Mouse (Mus musculus) MEL (cell line): ENCODE data around the gene Fmn2. TPM values are rescaled to one million over a fixed set of nuclear protein-coding genes. Genes with fewer than 3 reads are reported as not detected.

Source experiments
- DNase-seq: peaks from one replicate; pipeline ENCODE4 v3.0.0; 2011; ENCODE audit warnings: low read depth, low spot score
- H3K27ac ChIP-seq: 2 replicates; pipeline ENCODE4 v1.5.1; 2012; ENCODE audit warnings: low read depth, mild to moderate bottlenecking, control low read depth, low read length, moderate library complexity; ENCODE audit not compliant: control insufficient read depth
- H3K27me3 ChIP-seq, 2 experiments: fragments of 150-350 bp in 1 of 2; sonication (generic) in 1 of 2; 2 replicates each; pipeline ENCODE4 v1.6.1; 2012; ENCODE audit warnings: low read length in 2 of 2, mild to moderate bottlenecking in 2 of 2, improper control_type of control experiment in 1 of 2, moderate library complexity in 1 of 2; ENCODE audit not compliant: insufficient read depth in 2 of 2, control insufficient read depth in 1 of 2
- H3K36me3 ChIP-seq, 2 experiments: 2 replicates each; pipeline ENCODE4 v1.6.1; 2012 to 2014; ENCODE audit warnings: low read length in 2 of 2, improper control_type of control experiment in 1 of 2, inconsistent platforms in 1 of 2, mild to moderate bottlenecking in 1 of 2; ENCODE audit not compliant: insufficient read depth in 2 of 2, control insufficient read depth in 1 of 2
- H3K4me1 ChIP-seq, 2 experiments: fragments of 150-350 bp in 1 of 2; sonication (generic) in 1 of 2; 2 replicates each; pipeline ENCODE4 v1.6.1; 2012; ENCODE audit warnings: low read length in 2 of 2, improper control_type of control experiment in 1 of 2, mild to moderate bottlenecking in 1 of 2; ENCODE audit not compliant: insufficient read depth in 2 of 2, control insufficient read depth in 1 of 2
- H3K4me3 ChIP-seq, 2 experiments: fragments of 150-350 bp in 1 of 2; sonication (generic) in 1 of 2; 2 replicates each; pipeline ENCODE4 v1.5.1; 2012; ENCODE audit warnings: low read depth in 2 of 2, low read length in 2 of 2, mild to moderate bottlenecking in 2 of 2, moderate library complexity in 2 of 2, control low read depth in 1 of 2, improper control_type of control experiment in 1 of 2; ENCODE audit not compliant: control insufficient read depth in 1 of 2, insufficient read depth in 1 of 2
- H3K79me2 ChIP-seq: 2 replicates; pipeline ENCODE4 v1.6.1; 2012; ENCODE audit warnings: mild to moderate bottlenecking, low read length, moderate library complexity; ENCODE audit not compliant: control insufficient read depth, poor library complexity, insufficient read depth
- H3K9ac ChIP-seq: 2 replicates; pipeline ENCODE4 v1.6.1; 2012; ENCODE audit warnings: low read depth, mild to moderate bottlenecking, control low read depth, low read length, moderate library complexity; ENCODE audit not compliant: control insufficient read depth, poor library complexity, severe bottlenecking
- H3K9me3 ChIP-seq: fragments of 150-350 bp; sonication (generic); replicated peaks from 2 replicates; pipeline ENCODE4 v1.6.1; 2012; ENCODE audit warnings: mild to moderate bottlenecking, low read length, improper control_type of control experiment, moderate library complexity; ENCODE audit not compliant: insufficient read depth
- CHD2 ChIP-seq: IDR thresholded peaks from 2 replicates; pipeline ENCODE4 v1.6.1; 2011; ENCODE audit warnings: low read length, improper control_type of control experiment
- CTCF ChIP-seq, 3 experiments: IDR thresholded peaks in 2 of 3; conservative IDR thresholded peaks in 1 of 3; 2 replicates each; pipeline ENCODE4 v1.5.1; 2011 to 2012; ENCODE audit warnings: low read length in 3 of 3, low read depth in 2 of 3, mild to moderate bottlenecking in 2 of 3, improper control_type of control experiment in 1 of 3, inconsistent platforms in 1 of 3, mixed read lengths in 1 of 3, moderate library complexity in 1 of 3; ENCODE audit not compliant: control insufficient read depth in 1 of 3, insufficient read depth in 1 of 3, poor library complexity in 1 of 3, severe bottlenecking in 1 of 3
- E2F4 ChIP-seq: IDR thresholded peaks from 2 replicates; pipeline ENCODE4 v1.6.1; 2011; ENCODE audit warnings: low read depth, low read length, improper control_type of control experiment, borderline replicate concordance
- ELF1 ChIP-seq: IDR thresholded peaks from 2 replicates; pipeline ENCODE4 v1.6.1; 2014; ENCODE audit warnings: low read depth, mild to moderate bottlenecking, inconsistent platforms, low read length, improper control_type of control experiment, moderate library complexity
- ETS1 ChIP-seq: IDR thresholded peaks from 2 replicates; pipeline ENCODE4 v1.6.1; 2012; ENCODE audit warnings: low read depth, mild to moderate bottlenecking, inconsistent platforms, low read length, improper control_type of control experiment, moderate library complexity
- GABPA ChIP-seq: IDR thresholded peaks from 2 replicates; pipeline ENCODE4 v1.6.1; 2012; ENCODE audit warnings: low read depth, mild to moderate bottlenecking, inconsistent platforms, low read length, improper control_type of control experiment, moderate library complexity
- JUND ChIP-seq: IDR thresholded peaks from 2 replicates; pipeline ENCODE4 v1.6.1; 2011; ENCODE audit warnings: low read depth, mild to moderate bottlenecking, improper control_type of control experiment, low read length
- MAFK ChIP-seq: IDR thresholded peaks from 2 replicates; pipeline ENCODE4 v1.6.1; 2011; ENCODE audit warnings: low read depth, mild to moderate bottlenecking, low read length, improper control_type of control experiment, borderline replicate concordance
- MAX ChIP-seq: IDR thresholded peaks from 2 replicates; pipeline ENCODE4 v1.6.1; 2011; ENCODE audit warnings: low read length, improper control_type of control experiment
- MEF2A ChIP-seq: IDR thresholded peaks from 2 replicates; pipeline ENCODE4 v1.6.1; 2014; ENCODE audit warnings: low read depth, mild to moderate bottlenecking, inconsistent platforms, low read length, improper control_type of control experiment; ENCODE audit not compliant: poor library complexity, insufficient replicate concordance, severe bottlenecking; ENCODE audit errors: extremely low read depth
- MXI1 ChIP-seq: IDR thresholded peaks from 2 replicates; pipeline ENCODE4 v1.6.1; 2011; ENCODE audit warnings: mild to moderate bottlenecking, low read depth, low read length, improper control_type of control experiment
- MYB ChIP-seq: IDR thresholded peaks from 2 replicates; pipeline ENCODE4 v1.6.1; 2011; ENCODE audit warnings: mild to moderate bottlenecking, low read depth, low read length, improper control_type of control experiment
- MYC ChIP-seq: IDR thresholded peaks from 2 replicates; pipeline ENCODE4 v1.6.1; 2011; ENCODE audit warnings: low read depth, mild to moderate bottlenecking, low read length, improper control_type of control experiment, moderate library complexity
- NELFE ChIP-seq: IDR thresholded peaks from 2 replicates; pipeline ENCODE4 v1.6.1; 2011; ENCODE audit warnings: low read depth, low read length, improper control_type of control experiment
- NRF1 ChIP-seq: IDR thresholded peaks from 2 replicates; pipeline ENCODE4 v1.6.1; 2014; ENCODE audit warnings: low read depth, mild to moderate bottlenecking, inconsistent platforms, low read length, improper control_type of control experiment, moderate library complexity; ENCODE audit not compliant: poor library complexity, insufficient read depth, severe bottlenecking
- POLR2A ChIP-seq, 2 experiments: IDR thresholded peaks; 2 replicates each; pipeline ENCODE4 v1.6.1; 2011 to 2012; ENCODE audit warnings: low read length in 2 of 2, mild to moderate bottlenecking in 2 of 2, control low read depth in 1 of 2, improper control_type of control experiment in 1 of 2, low read depth in 1 of 2, moderate library complexity in 1 of 2; ENCODE audit not compliant: control insufficient read depth in 1 of 2, insufficient read depth in 1 of 2, poor library complexity in 1 of 2
- POLR2AphosphoS5 ChIP-seq: IDR thresholded peaks from 2 replicates; pipeline ENCODE4 v1.6.1; 2012; ENCODE audit warnings: low read depth, borderline replicate concordance, mild to moderate bottlenecking, inconsistent platforms, low read length, moderate library complexity, mixed read lengths
- RAD21 ChIP-seq: IDR thresholded peaks from 2 replicates; pipeline ENCODE4 v1.6.1; 2011; ENCODE audit warnings: mild to moderate bottlenecking, low read depth, low read length, improper control_type of control experiment
- SIN3A ChIP-seq: IDR thresholded peaks from 2 replicates; pipeline ENCODE4 v1.6.1; 2012; ENCODE audit warnings: low read length, improper control_type of control experiment, inconsistent platforms
- SMC3 ChIP-seq: IDR thresholded peaks from 2 replicates; pipeline ENCODE4 v1.6.1; 2011; ENCODE audit warnings: low read depth, low read length, improper control_type of control experiment
- TAL1 ChIP-seq: IDR thresholded peaks from 2 replicates; pipeline ENCODE4 v1.6.1; 2012; ENCODE audit warnings: mild to moderate bottlenecking, inconsistent platforms, low read length, moderate library complexity, mixed read lengths
- TCF12 ChIP-seq: IDR thresholded peaks from 2 replicates; pipeline ENCODE4 v1.6.1; 2014; ENCODE audit warnings: low read depth, mild to moderate bottlenecking, inconsistent platforms, low read length, improper control_type of control experiment, moderate library complexity
- USF1 ChIP-seq: IDR thresholded peaks from 2 replicates; pipeline ENCODE4 v1.6.1; 2014; ENCODE audit warnings: low read depth, mild to moderate bottlenecking, inconsistent platforms, low read length, improper control_type of control experiment, moderate library complexity
- USF2 ChIP-seq, 2 experiments: IDR thresholded peaks; 2 replicates each; pipeline ENCODE4 v1.6.1; 2011 to 2012; ENCODE audit warnings: improper control_type of control experiment in 2 of 2, low read length in 2 of 2, borderline replicate concordance in 1 of 2, inconsistent platforms in 1 of 2, low read depth in 1 of 2, mild to moderate bottlenecking in 1 of 2; ENCODE audit not compliant: insufficient read depth in 1 of 2
- ZMIZ1 ChIP-seq: IDR thresholded peaks from 2 replicates; pipeline ENCODE4 v1.6.1; 2012; ENCODE audit warnings: low read depth, mild to moderate bottlenecking, inconsistent platforms, low read length, improper control_type of control experiment, moderate library complexity
- polyA plus RNA-seq, 2 experiments: library from polyadenylated mRNA; stranded (reverse) in 1 of 2; unstranded in 1 of 2; fragments of >175 nt in 1 of 2; fragments of >200 nt in 1 of 2; gene quantifications; 2 replicates each; pipeline versions ENCODE4 v1.2.1 to v1.2.4; 2012; ENCODE audit warnings: low replicate concordance in 2 of 2, low read depth in 1 of 2; ENCODE audit not compliant: insufficient read length in 2 of 2, insufficient read depth in 1 of 2, missing spikeins in 1 of 2
- total RNA-seq: library from RNA; depleted of rRNA; stranded (reverse); fragments of 300-350 nt; gene quantifications from 2 replicates; pipeline ENCODE4 v1.2.3, GENCODE M21; 2012

The Fmn2 gene
- total and polyA plus RNA-seq, 3 experiments: not detected

GRCm38 (mm10) chr1:174655354-174655753 lies 153.7 kb downstream of the Fmn2 start:
- no peaks in the 10 kb centered on the region for H3K9me3 ChIP-seq
- H3K4me3 ChIP-seq: no peak overlapping the region
- no peak overlapping the region for H3K27ac ChIP-seq
- H3K27me3 ChIP-seq: no peaks in the 10 kb centered on the region
- TF ChIP-seq ELF1 (no peak), NELFE (no peak), MYC (no peak), SIN3A (no peak), MAFK (no peak), RAD21 (no peak), E2F4 (no peak), MAX (no peak), USF2 (IDR thresholded peaks at IDR 0.05; ENCODE audit: borderline replicate concordance in 1 of 2, insufficient read depth in 1 of 2, low read depth in 1 of 2, low read length in 2 of 2) (no peak), POLR2AphosphoS5 (no peak), MEF2A (no peak), NRF1 (no peak), MXI1 (no peak), CTCF (IDR thresholded peaks at IDR 0.05 in 2 of 3, conservative IDR thresholded peaks at IDR 0.05 in 1 of 3; ENCODE audit: control insufficient read depth in 1 of 3, insufficient read depth in 1 of 3, low read depth in 2 of 3, low read length in 3 of 3, poor library complexity in 1 of 3, severe bottlenecking in 1 of 3) (no peak), ETS1 (no peak), JUND (no peak), CHD2 (no peak), POLR2A (IDR thresholded peaks at IDR 0.05; ENCODE audit: control insufficient read depth in 1 of 2, insufficient read depth in 1 of 2, low read depth in 1 of 2, low read length in 2 of 2, poor library complexity in 1 of 2) (no peak), USF1 (no peak), TCF12 (no peak)
- TF ChIP-seq, all 39 proteins: peak for 0
- DNase-seq: no peak
- no peaks in the 10 kb centered on the region for H3K79me2 ChIP-seq
- H3K9ac ChIP-seq: no peak overlapping the region
- H3K36me3 ChIP-seq: no peaks in the 10 kb centered on the region
- no peaks in the 10 kb centered on the region for H3K4me1 ChIP-seq

GRCm38 (mm10) chr1:174656554-174656953 lies 154.9 kb downstream of the Fmn2 start:
- DNase-seq: no peak
- Histone ChIP-seq H3K9me3 (no peaks in the 10 kb centered on the region), H3K27ac (no peak overlapping the region), H3K4me3 (no peak overlapping the region), H3K27me3 (no peaks in the 10 kb centered on the region), H3K9ac (no peak overlapping the region), H3K4me1 (no peaks in the 10 kb centered on the region), H3K36me3 (no peaks in the 10 kb centered on the region), H3K79me2 (no peaks in the 10 kb centered on the region)
- no peak for TF ChIP-seq USF1
- TF ChIP-seq SIN3A: no peak
- TF ChIP-seq SMC3: no peak
- TF ChIP-seq TAL1: no peak
- no peak for TF ChIP-seq MYB
- TF ChIP-seq ZMIZ1: no peak
- no peak for TF ChIP-seq MXI1
- no peak for TF ChIP-seq ELF1
- TF ChIP-seq MYC: no peak
- TF ChIP-seq CTCF (IDR thresholded peaks at IDR 0.05 in 2 of 3, conservative IDR thresholded peaks at IDR 0.05 in 1 of 3; ENCODE audit: control insufficient read depth in 1 of 3, insufficient read depth in 1 of 3, low read depth in 2 of 3, low read length in 3 of 3, poor library complexity in 1 of 3, severe bottlenecking in 1 of 3): no peak
- TF ChIP-seq GABPA: no peak
